Mouse (Mus musculus) thymus, adult 2 months (tissue): Measurements from ENCODE around the gene Napsa. TPM values are rescaled to one million over a fixed set of nuclear protein-coding genes. Genes with fewer than 3 reads are reported as not detected.

Source experiments
- DNase-seq: peaks from one replicate; pipeline ENCODE4 v3.0.0; 2021
- H3K27ac ChIP-seq: fragments of 200-500 bp; 2 replicates; pipeline ENCODE4 v1.5.1; 2012; ENCODE audit warnings: low read length, control low read depth; ENCODE audit not compliant: control insufficient read depth, insufficient read depth
- H3K27me3 ChIP-seq: fragments of 200-500 bp; 2 replicates; pipeline ENCODE4 v1.6.1; 2012; ENCODE audit warnings: mild to moderate bottlenecking, low read length, moderate library complexity, mixed read lengths; ENCODE audit not compliant: control insufficient read depth, insufficient read depth
- H3K36me3 ChIP-seq: fragments of 200-500 bp; 2 replicates; pipeline ENCODE4 v1.6.1; 2012; ENCODE audit warnings: mild to moderate bottlenecking, low read length, moderate library complexity; ENCODE audit not compliant: control insufficient read depth, insufficient read depth
- H3K4me1 ChIP-seq: fragments of 200-500 bp; replicated peaks from 2 replicates; pipeline ENCODE4 v1.6.1; 2012; ENCODE audit warnings: low read length; ENCODE audit not compliant: control insufficient read depth, insufficient read depth
- H3K4me3 ChIP-seq: fragments of 200-500 bp; 2 replicates; pipeline ENCODE4 v1.5.1; 2012; ENCODE audit warnings: mild to moderate bottlenecking, low read length, control low read depth, moderate library complexity; ENCODE audit not compliant: control insufficient read depth, insufficient read depth
- CTCF ChIP-seq: fragments of 200-500 bp; IDR thresholded peaks from 2 replicates; pipeline ENCODE4 v1.5.1; 2012; ENCODE audit warnings: mild to moderate bottlenecking, control low read depth, low read length, moderate library complexity, borderline replicate concordance; ENCODE audit not compliant: control insufficient read depth, poor library complexity, insufficient read depth; ENCODE audit errors: extremely low read depth
- POLR2A ChIP-seq: fragments of 200-500 bp; IDR thresholded peaks from 2 replicates; pipeline ENCODE4 v1.6.1; 2012; ENCODE audit warnings: mild to moderate bottlenecking, low read length, control low read depth, moderate library complexity; ENCODE audit not compliant: control insufficient read depth, poor library complexity, insufficient read depth; ENCODE audit errors: extremely low read depth
- WGBS: fragments of 180-500 bp; shearing (Covaris S2); methylation state at CpG from one replicate; pipeline ENCODE4 v1.1.7; 2018; 5-methylcytosine and 5-hydroxymethylcytosine counted together
- polyA plus RNA-seq: library from polyadenylated mRNA; depleted of rRNA; stranded (reverse); fragments of >200 nt; gene quantifications from 2 replicates; pipeline ENCODE4 v1.2.3, GENCODE M21; 2012; rRNA removed

The Napsa gene
- polyA plus RNA-seq = 28.0 and 32.0 TPM in 2 replicates

GRCm38 (mm10) chr7:44572213-44572701 lies at the start of gene Napsa:
Gene Napsa, plus strand, starts transcription at chr7:44572380.
- no peak for DNase-seq
- WGBS = 3% methylated on average over 7 of the region's 7 CpGs
- H3K36me3 ChIP-seq = no peaks in the 10 kb centered on the region
- TF ChIP-seq CTCF = no peak
- TF ChIP-seq POLR2A = no peak
- H3K4me1 ChIP-seq = no peaks in the 10 kb centered on the region
- no peak within 1 kb of the TSS for H3K4me3 ChIP-seq
- no peaks in the 10 kb centered on the region for H3K27me3 ChIP-seq
- no peak within 1 kb of the TSS for H3K27ac ChIP-seq

GRCm38 (mm10) chr7:44523056-44523455 lies 49.1 kb upstream of the Napsa start:
- TF ChIP-seq CTCF (no peak), POLR2A (no peak)
- H3K27ac ChIP-seq = no peak overlapping the region
- H3K4me3 ChIP-seq = no peak overlapping the region
- H3K4me1 ChIP-seq = peaks cover 6% of the 10 kb centered on the region; the same call in 1 of the 2 replicates
- 82% methylated on average over 2 of the region's 2 CpGs for WGBS
- no peaks in the 10 kb centered on the region for H3K36me3 ChIP-seq
- DNase-seq = no peak
- no peaks in the 10 kb centered on the region for H3K27me3 ChIP-seq

- H3K36me3 ChIP-seq = no peaks in the 10 kb centered on the region
- H3K27ac ChIP-seq = no peak within 1 kb of the TSS
- peaks cover 13% of the 10 kb centered on the region for H3K4me1 ChIP-seq
- no peak within 1 kb of the TSS for H3K4me3 ChIP-seq
- no peaks in the 10 kb centered on the region for H3K27me3 ChIP-seq
- 69% methylated on average over 12 of the region's 12 CpGs for WGBS
- DNase-seq = no peak
- TF ChIP-seq POLR2A = no peak
- no peak for TF ChIP-seq CTCF
These were observed 47.7 kb upstream of the Napsa start, which contains the start of gene Mybpc2 for GRCm38 (mm10) chr7:44524502-44524901. Gene Mybpc2, minus strand, starts transcription at chr7:44524656.

- no peak overlapping the region for H3K4me3 ChIP-seq
- TF ChIP-seq POLR2A (no peak), CTCF (no peak)
- peaks cover 13% of the 10 kb centered on the region for H3K4me1 ChIP-seq
- H3K36me3 ChIP-seq = no peaks in the 10 kb centered on the region
- H3K27ac ChIP-seq = no peak overlapping the region
- WGBS = 59% methylated on average over 22 of the region's 22 CpGs
- no peaks in the 10 kb centered on the region for H3K27me3 ChIP-seq
- no peak for DNase-seq
These were observed 46.9 kb upstream of the Napsa start for GRCm38 (mm10) chr7:44525126-44525832.

GRCm38 (mm10) chr7:44526414-44527154 lies 45.6 kb upstream of the Napsa start:
- H3K27me3 ChIP-seq = no peaks in the 10 kb centered on the region
- no peak overlapping the region for H3K4me3 ChIP-seq
- no peaks in the 10 kb centered on the region for H3K36me3 ChIP-seq
- peaks cover 18% of the 10 kb centered on the region for H3K4me1 ChIP-seq
- 91% methylated on average over 14 of the region's 14 CpGs for WGBS
- H3K27ac ChIP-seq = no peak overlapping the region
- TF ChIP-seq POLR2A = no peak
- TF ChIP-seq CTCF = no peak
- no peak for DNase-seq
